Mouse (Mus musculus) myocyte (in vitro differentiated cells): Measurements from ENCODE around the gene Efna1. TPM values are rescaled to one million over a fixed set of nuclear protein-coding genes. Genes with fewer than 3 reads are reported as not detected.
A peak's percentile ranks its signal among the peaks of the same experiment; 100 is the strongest.

Source experiments
- H3K27me3 ChIP-seq: one replicate; pipeline ENCODE4 v1.6.1; 2011; ENCODE audit not compliant: control insufficient read depth, insufficient read depth, insufficient read length
- H3K36me3 ChIP-seq: one replicate; pipeline ENCODE4 v1.6.1; 2011; ENCODE audit not compliant: control insufficient read depth, insufficient read depth
- H3K4me2 ChIP-seq: one replicate; pipeline ENCODE4 v1.6.1; 2011; ENCODE audit warnings: low read depth, control low read depth
- H3K4me3 ChIP-seq: one replicate; pipeline ENCODE4 v1.5.1; 2011; ENCODE audit warnings: mild to moderate bottlenecking, control low read depth, moderate library complexity
- H3K79me2 ChIP-seq: one replicate; pipeline ENCODE4 v1.6.1; 2011; ENCODE audit not compliant: control insufficient read depth, insufficient read depth
- H3ac ChIP-seq: one replicate; pipeline ENCODE4 v1.6.1; 2011; ENCODE audit not compliant: control insufficient read depth, insufficient read length
- CEBPB ChIP-seq: IDR thresholded peaks from 2 replicates; pipeline ENCODE4 v1.6.1; 2011; ENCODE audit warnings: mild to moderate bottlenecking, moderate library complexity; ENCODE audit not compliant: poor library complexity, insufficient read depth, severe bottlenecking
- E2F4 ChIP-seq: IDR thresholded peaks from one replicate; pipeline ENCODE4 v1.6.1; 2011; ENCODE audit warnings: mild to moderate bottlenecking, control low read depth, moderate library complexity; ENCODE audit not compliant: insufficient read depth
- MAX ChIP-seq: IDR thresholded peaks from one replicate; pipeline ENCODE4 v1.6.1; 2011; ENCODE audit warnings: low read depth, mild to moderate bottlenecking, control low read depth
- MYOD1 ChIP-seq, 3 experiments: IDR thresholded peaks; one replicate each; pipeline ENCODE4 v1.6.1; 2011; ENCODE audit warnings: control low read depth in 2 of 3, low read depth in 2 of 3, mild to moderate bottlenecking in 2 of 3, moderate library complexity in 1 of 3; ENCODE audit not compliant: insufficient read length in 2 of 3, control insufficient read depth in 1 of 3
- MYOG ChIP-seq, 3 experiments: IDR thresholded peaks; one replicate each; pipeline ENCODE4 v1.6.1; 2011; ENCODE audit warnings: control low read depth in 2 of 3, low read depth in 2 of 3, mild to moderate bottlenecking in 2 of 3; ENCODE audit not compliant: insufficient read length in 2 of 3, control insufficient read depth in 1 of 3, insufficient read depth in 1 of 3
- POLR2A ChIP-seq: IDR thresholded peaks from one replicate; pipeline ENCODE4 v1.6.1; 2011; ENCODE audit warnings: low read depth, mild to moderate bottlenecking, control low read depth, moderate library complexity; ENCODE audit not compliant: insufficient read length
- POLR2AphosphoS2 ChIP-seq: IDR thresholded peaks from one replicate; pipeline ENCODE4 v1.6.1; 2011; ENCODE audit warnings: low read depth, control low read depth; ENCODE audit not compliant: insufficient read length
- REST ChIP-seq: IDR thresholded peaks from one replicate; pipeline ENCODE4 v1.6.1; 2011; ENCODE audit warnings: mild to moderate bottlenecking, control low read depth, moderate library complexity; ENCODE audit not compliant: insufficient read depth, insufficient read length
- SRF ChIP-seq: IDR thresholded peaks from one replicate; pipeline ENCODE4 v1.6.1; 2011; ENCODE audit warnings: low read depth; ENCODE audit not compliant: control insufficient read depth, insufficient read length
- TCF12 ChIP-seq: IDR thresholded peaks from one replicate; pipeline ENCODE4 v1.6.1; 2011; ENCODE audit warnings: mild to moderate bottlenecking, control low read depth; ENCODE audit not compliant: poor library complexity, insufficient read depth, severe bottlenecking
- TCF3 ChIP-seq: IDR thresholded peaks from one replicate; pipeline ENCODE4 v1.6.1; 2011; ENCODE audit warnings: low read depth, control low read depth; ENCODE audit not compliant: insufficient read length
- USF1 ChIP-seq: IDR thresholded peaks from one replicate; pipeline ENCODE4 v1.6.1; 2011; ENCODE audit warnings: low read depth, mild to moderate bottlenecking, control low read depth, moderate library complexity
- polyA plus RNA-seq: library from polyadenylated mRNA; unstranded; fragments of >200 nt; fragmentation: generic; extraction: Trizol; gene quantifications from one replicate; pipeline ENCODE4 v1.2.1, GENCODE M21; 2012; ENCODE audit warnings: missing spikeins

Efna1 gene
- polyA plus RNA-seq, 1 experiment = 8.2 TPM

DNA sequence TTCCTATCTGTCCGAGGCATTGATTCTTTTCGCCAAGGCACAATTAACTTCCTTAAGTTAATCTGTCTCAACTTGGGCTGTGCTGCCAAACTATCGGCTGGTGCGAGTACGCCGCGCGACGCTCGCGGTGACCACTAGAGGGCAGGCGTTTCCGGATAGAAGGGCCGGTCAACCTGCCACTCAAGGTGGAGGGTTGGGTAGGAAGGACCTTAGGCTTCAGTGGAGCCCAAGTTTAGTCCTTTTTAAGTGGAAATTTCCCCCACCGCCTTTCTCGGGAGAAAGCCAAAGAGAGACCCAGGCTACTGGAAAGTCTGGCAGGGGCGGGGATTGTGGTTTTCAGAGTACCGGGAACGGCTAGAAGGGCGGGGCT, 52.8 kb downstream of the Efna1 start:
- TF ChIP-seq TCF3 (no peak), MYOG (IDR thresholded peaks at IDR 0.05; ENCODE audit: control insufficient read depth in 1 of 3, insufficient read depth in 1 of 3, insufficient read length in 2 of 3, low read depth in 2 of 3) (no peak), MAX (no peak), MYOD1 (IDR thresholded peaks at IDR 0.05; ENCODE audit: control insufficient read depth in 1 of 3, insufficient read length in 2 of 3, low read depth in 2 of 3) (no peak), USF1 (no peak), REST (no peak), SRF (no peak)
- peak overlapping the region; percentile 22 for H3K4me3 ChIP-seq
- H3ac ChIP-seq = no peak overlapping the region
- H3K27me3 ChIP-seq = no peaks in the 10 kb centered on the region
- H3K79me2 ChIP-seq = no peaks in the 10 kb centered on the region
- H3K4me2 ChIP-seq = peak overlapping the region; percentile 70
- no peaks in the 10 kb centered on the region for H3K36me3 ChIP-seq

DNA sequence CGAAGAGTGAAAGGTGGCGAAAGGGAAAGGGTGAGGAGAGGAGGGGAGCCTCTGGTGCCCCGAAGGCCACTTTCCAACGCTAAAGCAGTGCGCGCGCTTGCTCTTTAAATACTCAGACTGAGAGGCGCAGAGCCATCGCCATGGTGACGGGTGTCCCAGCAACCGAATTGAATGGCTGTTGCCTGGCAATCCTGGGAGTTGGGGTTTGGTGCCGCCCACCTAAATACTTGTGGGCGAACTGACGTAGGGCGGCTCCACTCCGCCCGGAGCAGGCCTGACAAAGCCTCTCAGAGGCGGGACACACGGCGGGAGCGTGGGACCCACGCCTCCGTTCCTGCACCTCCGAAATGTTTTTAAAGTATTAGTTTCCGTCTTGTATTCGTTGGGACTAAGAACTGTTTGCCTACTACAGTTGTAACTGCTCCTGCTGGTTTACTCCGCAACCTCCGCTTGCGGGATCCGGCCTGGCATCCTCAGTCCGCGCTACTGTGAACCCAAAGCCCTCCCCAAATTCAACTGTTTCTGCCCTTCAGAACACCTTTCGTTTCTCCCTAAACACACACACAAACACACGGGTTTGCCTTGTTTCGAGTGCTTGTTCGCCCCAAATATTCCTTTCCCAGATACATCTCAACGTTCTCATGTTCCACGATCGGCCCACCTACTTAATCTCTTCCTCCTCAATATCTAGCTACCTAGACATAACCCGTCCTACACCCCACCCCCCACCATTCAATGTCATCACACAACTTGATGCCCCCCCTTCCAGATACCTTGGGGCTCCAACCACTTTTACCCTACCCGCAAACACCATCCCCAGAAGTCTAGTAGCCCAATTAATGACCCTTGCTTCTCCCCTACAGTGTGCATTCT, 53.4 kb downstream of the Efna1 start:
- Histone ChIP-seq H3K27me3 (no peaks in the 10 kb centered on the region), H3K4me2 (peak overlapping the region; percentile 70), H3K79me2 (no peaks in the 10 kb centered on the region), H3K4me3 (peak overlapping the region; percentile 22), H3K36me3 (no peaks in the 10 kb centered on the region), H3ac (no peak overlapping the region)
- TF ChIP-seq SRF = no peak
- no peak for TF ChIP-seq E2F4

DNA sequence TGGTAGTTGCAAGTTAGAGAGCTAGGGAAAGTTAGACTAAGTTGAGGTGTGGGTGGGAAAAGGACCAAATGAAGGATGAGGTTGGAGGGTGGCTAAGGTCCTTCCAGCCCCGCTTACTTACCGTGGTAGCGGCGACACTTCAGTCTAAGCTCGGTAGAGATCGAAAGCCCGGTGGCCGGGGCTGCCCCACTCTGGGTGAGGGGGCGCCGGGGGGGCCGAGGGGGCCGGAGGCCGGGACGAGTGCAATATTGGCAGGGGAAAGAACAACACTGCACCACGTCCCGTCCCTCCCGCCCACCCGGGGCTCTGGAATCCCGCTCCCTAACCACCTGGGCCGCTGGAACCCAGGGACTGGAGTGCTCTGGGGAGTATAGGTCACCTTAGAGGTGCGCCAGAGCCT, 54.0 kb downstream of the Efna1 start, which contains the start of gene Mtx1:
Gene Mtx1 (minus strand): TSS at position 189 of the 400 bp plus-strand sequence.
- no peak for TF ChIP-seq POLR2AphosphoS2
- no peak for TF ChIP-seq REST
- TF ChIP-seq SRF = no peak
- no peak for TF ChIP-seq MYOD1 (IDR thresholded peaks at IDR 0.05; ENCODE audit: control insufficient read depth in 1 of 3, insufficient read length in 2 of 3, low read depth in 2 of 3)
- TF ChIP-seq E2F4 = no peak
- Histone ChIP-seq H3ac (no peak within 1 kb of the TSS), H3K4me3 (peak within 1 kb of the TSS; percentile 22), H3K27me3 (no peaks in the 10 kb centered on the region), H3K36me3 (no peaks in the 10 kb centered on the region), H3K79me2 (no peaks in the 10 kb centered on the region), H3K4me2 (peak within 1 kb of the TSS; percentile 70)

DNA sequence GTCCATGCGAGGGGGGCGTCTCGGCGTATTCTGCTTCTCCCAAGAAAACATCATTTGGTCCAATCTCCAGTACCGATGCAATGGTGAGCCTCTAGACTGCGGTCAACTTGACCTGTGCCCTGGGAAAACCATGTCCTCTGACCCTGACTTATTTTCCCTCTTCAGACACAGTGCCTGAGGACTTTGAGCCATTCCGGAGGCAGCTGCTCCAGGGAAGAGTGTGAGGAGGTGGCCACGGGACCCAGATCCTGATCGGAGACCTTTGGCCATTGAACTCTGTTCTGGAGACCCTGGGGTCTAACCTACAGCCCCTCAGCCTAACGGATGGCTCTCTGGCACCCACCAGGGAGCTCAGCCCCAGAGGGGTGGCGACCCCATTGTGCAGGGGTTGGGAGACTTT, 54.6 kb downstream of the Efna1 start:
- TF ChIP-seq POLR2AphosphoS2 = no peak
- TF ChIP-seq E2F4 = no peak
- no peak for TF ChIP-seq SRF
- TF ChIP-seq MYOG (IDR thresholded peaks at IDR 0.05; ENCODE audit: control insufficient read depth in 1 of 3, insufficient read depth in 1 of 3, insufficient read length in 2 of 3, low read depth in 2 of 3) = no peak
- TF ChIP-seq MYOD1 (IDR thresholded peaks at IDR 0.05; ENCODE audit: control insufficient read depth in 1 of 3, insufficient read length in 2 of 3, low read depth in 2 of 3) = no peak
- TF ChIP-seq TCF12 = no peak
- no peak for TF ChIP-seq TCF3
- TF ChIP-seq REST = no peak
- H3K4me3 ChIP-seq = no peak overlapping the region

DNA sequence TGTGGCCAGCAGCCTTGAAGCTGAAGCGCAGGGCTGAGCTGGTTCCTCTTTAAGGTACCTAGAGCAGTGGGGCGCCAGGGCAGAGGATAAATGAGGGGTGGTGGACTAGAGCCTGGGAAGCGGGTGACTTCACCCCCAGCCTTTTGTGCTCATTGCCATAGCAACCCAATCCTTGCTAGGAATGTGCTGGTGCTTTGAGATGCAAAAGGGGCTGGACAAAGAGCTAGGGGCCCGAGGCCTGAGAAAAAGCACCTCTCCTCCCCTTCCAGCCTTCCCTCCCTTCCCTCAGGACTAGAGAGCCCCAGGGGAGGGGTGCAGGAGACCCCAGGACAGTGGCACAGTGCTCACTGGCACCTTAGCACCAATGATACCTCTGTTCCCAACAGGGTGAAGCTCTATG, 55.0 kb downstream of the Efna1 start:
- Histone ChIP-seq H3K36me3 (no peaks in the 10 kb centered on the region), H3K27me3 (no peaks in the 10 kb centered on the region), H3K4me3 (no peak overlapping the region), H3ac (no peak overlapping the region), H3K79me2 (no peaks in the 10 kb centered on the region), H3K4me2 (no peak overlapping the region)
- TF ChIP-seq POLR2A = no peak
- TF ChIP-seq MYOD1 (IDR thresholded peaks at IDR 0.05; ENCODE audit: control insufficient read depth in 1 of 3, insufficient read length in 2 of 3, low read depth in 2 of 3) = no peak
- no peak for TF ChIP-seq POLR2AphosphoS2
- TF ChIP-seq CEBPB = no peak
- no peak for TF ChIP-seq REST

More for the DNA sequence above, 54.6 kb downstream of the Efna1 start:
- H3K79me2 ChIP-seq = no peaks in the 10 kb centered on the region
- H3ac ChIP-seq = no peak overlapping the region
- H3K4me2 ChIP-seq = no peak overlapping the region
- no peaks in the 10 kb centered on the region for H3K36me3 ChIP-seq
- H3K27me3 ChIP-seq = no peaks in the 10 kb centered on the region

DNA sequence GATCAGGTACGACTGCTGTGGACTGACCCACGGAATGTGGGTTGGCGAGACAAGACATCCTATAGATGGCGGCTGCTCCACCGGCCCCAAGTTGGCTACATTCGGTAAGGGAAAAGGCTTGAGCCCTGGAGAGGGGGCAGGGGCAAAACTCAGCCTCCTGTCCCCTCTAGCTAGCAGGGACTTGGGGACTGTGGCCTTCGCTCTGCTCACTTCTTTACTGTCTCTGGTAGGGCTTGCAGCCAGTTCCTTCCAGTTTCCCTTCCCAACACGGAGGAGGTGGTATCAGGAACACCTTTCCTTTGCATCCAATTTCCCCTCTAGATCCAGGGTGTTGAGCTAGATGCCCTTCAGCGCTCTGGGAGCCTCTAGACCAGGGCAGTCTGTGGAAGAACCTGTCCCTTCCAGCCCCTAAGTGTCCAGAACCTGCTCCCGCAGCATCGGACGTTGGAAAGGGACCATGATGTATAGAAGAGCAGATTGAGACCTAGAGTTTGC, 55.6 kb downstream of the Efna1 start:
- Histone ChIP-seq H3K4me2 (no peak overlapping the region), H3K4me3 (no peak overlapping the region), H3K36me3 (no peaks in the 10 kb centered on the region), H3K79me2 (no peaks in the 10 kb centered on the region), H3K27me3 (no peaks in the 10 kb centered on the region), H3ac (no peak overlapping the region)
- TF ChIP-seq TCF12 (no peak), E2F4 (no peak), USF1 (no peak), REST (no peak), POLR2A (no peak), MYOG (IDR thresholded peaks at IDR 0.05; ENCODE audit: control insufficient read depth in 1 of 3, insufficient read depth in 1 of 3, insufficient read length in 2 of 3, low read depth in 2 of 3) (no peak), MYOD1 (IDR thresholded peaks at IDR 0.05; ENCODE audit: control insufficient read depth in 1 of 3, insufficient read length in 2 of 3, low read depth in 2 of 3) (no peak), POLR2AphosphoS2 (no peak), SRF (no peak), MAX (no peak), TCF3 (no peak), CEBPB (no peak)
